Mouse (Mus musculus): ENCODE results near the gene Rcn1. TPM values are rescaled to one million over a fixed set of nuclear protein-coding genes. Genes with fewer than 3 reads are reported as not detected.

The Rcn1 gene
- total RNA-seq, 4 experiments from 2014 or later = 3.0 to 5.1 (median 4.1) TPM

GRCm38 (mm10) chr2:105396066-105396465, 3.1 kb downstream of the Rcn1 start:
- no peak for DNase-seq (ENCODE audit: low spot score in 2 of 2)

- DNase-seq (ENCODE audit: low spot score in 2 of 2) = no peak
These were observed 4.7 kb downstream of the Rcn1 start for GRCm38 (mm10) chr2:105394375-105394774.

GRCm38 (mm10) chr2:105392514-105392913, 6.6 kb downstream of the Rcn1 start:
- no peak for DNase-seq (ENCODE audit: low spot score in 2 of 2)

- DNase-seq (ENCODE audit: low spot score in 2 of 2) = no peak
These were observed 7.7 kb downstream of the Rcn1 start for GRCm38 (mm10) chr2:105391414-105391784.

GRCm38 (mm10) chr2:105390653-105391413, 8.3 kb downstream of the Rcn1 start:
- DNase-seq (ENCODE audit: low spot score in 2 of 2) = no peak

GRCm38 (mm10) chr2:105389007-105389890, 9.9 kb downstream of the Rcn1 start:
- DNase-seq (ENCODE audit: low spot score in 2 of 2) = no peak

- DNase-seq (ENCODE audit: low spot score in 2 of 2) = no peak
These were observed 12.7 kb downstream of the Rcn1 start for GRCm38 (mm10) chr2:105386418-105386817.

GRCm38 (mm10) chr2:105384998-105385397, 14.1 kb downstream of the Rcn1 start:
- DNase-seq (ENCODE audit: low spot score in 2 of 2) = no peak

GRCm38 (mm10) chr2:105383063-105383462, 16.1 kb downstream of the Rcn1 start:
- no peak for DNase-seq (ENCODE audit: low spot score in 2 of 2)

- no peak for DNase-seq (ENCODE audit: low spot score in 2 of 2)
These were observed 18.3 kb downstream of the Rcn1 start for GRCm38 (mm10) chr2:105380757-105381319.

GRCm38 (mm10) chr2:105379682-105380081, 19.4 kb downstream of the Rcn1 start:
- DNase-seq (ENCODE audit: low spot score in 2 of 2) = no peak

GRCm38 (mm10) chr2:105375705-105376104, 23.4 kb downstream of the Rcn1 start:
- DNase-seq (ENCODE audit: low spot score in 2 of 2) = no peak

GRCm38 (mm10) chr2:105375261-105375660, 23.9 kb downstream of the Rcn1 start:
- no peak for DNase-seq (ENCODE audit: low spot score in 2 of 2)

- no peak for DNase-seq (ENCODE audit: low spot score in 2 of 2)
These were observed 25.5 kb downstream of the Rcn1 start for GRCm38 (mm10) chr2:105373658-105374057.

- no peak for DNase-seq (ENCODE audit: low spot score in 2 of 2)
These were observed 26.4 kb downstream of the Rcn1 start for GRCm38 (mm10) chr2:105372727-105373126.

GRCm38 (mm10) chr2:105372156-105372555, 27.0 kb downstream of the Rcn1 start:
- DNase-seq (ENCODE audit: low spot score in 2 of 2) = no peak

- DNase-seq (ENCODE audit: low spot score in 2 of 2) = no peak
These were observed 28.4 kb downstream of the Rcn1 start for GRCm38 (mm10) chr2:105370698-105371097.

GRCm38 (mm10) chr2:105370240-105370639, 28.9 kb downstream of the Rcn1 start:
- DNase-seq (ENCODE audit: low spot score in 2 of 2) = no peak

- no peak for DNase-seq (ENCODE audit: low spot score in 2 of 2)
These were observed 31.5 kb downstream of the Rcn1 start for GRCm38 (mm10) chr2:105367623-105368022.

GRCm38 (mm10) chr2:105358040-105358439, 41.1 kb downstream of the Rcn1 start:
- no peak for DNase-seq (ENCODE audit: low spot score in 2 of 2)

GRCm38 (mm10) chr2:105356791-105357190, 42.3 kb downstream of the Rcn1 start:
- no peak for DNase-seq (ENCODE audit: low spot score in 2 of 2)

- DNase-seq (ENCODE audit: low spot score in 2 of 2) = no peak
These were observed 50.2 kb downstream of the Rcn1 start for GRCm38 (mm10) chr2:105348886-105349285.

All from gastrocnemius, adult 8-10 months (tissue).